Mouse (Mus musculus) forebrain, postnatal 0 days (tissue): ENCODE data around the gene Npas2. TPM values are rescaled to one million over a fixed set of nuclear protein-coding genes. Genes with fewer than 3 reads are reported as not detected.

Experiments used
- ATAC-seq: fragments of 200-750 bp; cut with Nextera tagmentation; 2 replicates; pipeline ENCODE4 v1.8.0; 2017; ENCODE audit warnings: mild to moderate bottlenecking, moderate library complexity
- DNase-seq: peaks from one replicate; pipeline ENCODE4 v3.0.0-alpha.2; 2015
- H3K27ac ChIP-seq: fragments of 300-500 bp; sonication (generic); 2 replicates; pipeline ENCODE4 v1.5.1; 2014; ENCODE audit warnings: low read depth, mild to moderate bottlenecking, antibody characterized with exemption, low read length, moderate library complexity, mixed read lengths
- H3K27me3 ChIP-seq: fragments of 300-500 bp; sonication (generic); 2 replicates; pipeline ENCODE4 v1.6.1; 2014; ENCODE audit warnings: mild to moderate bottlenecking, low read length, mixed read lengths; ENCODE audit not compliant: insufficient read depth
- H3K36me3 ChIP-seq: fragments of 300-500 bp; sonication (generic); 2 replicates; pipeline ENCODE4 v1.6.1; 2014; ENCODE audit warnings: mild to moderate bottlenecking, moderate library complexity; ENCODE audit not compliant: insufficient read depth
- H3K4me1 ChIP-seq: fragments of 300-500 bp; sonication (generic); 2 replicates; pipeline ENCODE4 v1.6.1; 2014; ENCODE audit warnings: antibody characterized with exemption; ENCODE audit not compliant: insufficient read depth
- H3K4me2 ChIP-seq: fragments of 300-500 bp; sonication (generic); 2 replicates; pipeline ENCODE4 v1.6.1; 2014; ENCODE audit warnings: low read depth, mild to moderate bottlenecking, moderate library complexity
- H3K4me3 ChIP-seq: fragments of 300-500 bp; sonication (generic); 2 replicates; pipeline ENCODE4 v1.5.1; 2014; ENCODE audit warnings: low read depth, low read length, mixed read lengths
- H3K9ac ChIP-seq: fragments of 300-500 bp; sonication (generic); 2 replicates; pipeline ENCODE4 v1.6.1; 2014; ENCODE audit warnings: mild to moderate bottlenecking
- H3K9me3 ChIP-seq: fragments of 300-500 bp; sonication (generic); 2 replicates; pipeline ENCODE4 v1.6.1; 2016; ENCODE audit warnings: low read length
- CTCF ChIP-seq: sonication (generic); IDR thresholded peaks from 2 replicates; pipeline ENCODE4 v1.5.1; 2016; ENCODE audit warnings: antibody characterized with exemption, control low read depth, low read depth
- WGBS: fragments of 180-500 bp; shearing (Covaris S2); extraction: QIAGEN DNeasy Blood & Tissue Kit; methylation state at CpG from one replicate; pipeline ENCODE4 v1.1.7; 2014; 5-methylcytosine and 5-hydroxymethylcytosine counted together
- polyA plus RNA-seq: library from polyadenylated mRNA; unstranded; fragments of >200 nt; fragmentation: Nextera tagmentation; extraction: Ambion mirVana; gene quantifications from 2 replicates; pipeline ENCODE4 v1.2.1, GENCODE M21; 2015
- total RNA-seq: library from RNA; depleted of rRNA; stranded (reverse); fragments of >200 nt; gene quantifications from 2 replicates; pipeline ENCODE4 v1.2.3, GENCODE M21; 2014

Npas2 gene
- total and polyA plus RNA-seq, 2 experiments from 2014 or later = 3.3 to 4.6 TPM

DNA sequence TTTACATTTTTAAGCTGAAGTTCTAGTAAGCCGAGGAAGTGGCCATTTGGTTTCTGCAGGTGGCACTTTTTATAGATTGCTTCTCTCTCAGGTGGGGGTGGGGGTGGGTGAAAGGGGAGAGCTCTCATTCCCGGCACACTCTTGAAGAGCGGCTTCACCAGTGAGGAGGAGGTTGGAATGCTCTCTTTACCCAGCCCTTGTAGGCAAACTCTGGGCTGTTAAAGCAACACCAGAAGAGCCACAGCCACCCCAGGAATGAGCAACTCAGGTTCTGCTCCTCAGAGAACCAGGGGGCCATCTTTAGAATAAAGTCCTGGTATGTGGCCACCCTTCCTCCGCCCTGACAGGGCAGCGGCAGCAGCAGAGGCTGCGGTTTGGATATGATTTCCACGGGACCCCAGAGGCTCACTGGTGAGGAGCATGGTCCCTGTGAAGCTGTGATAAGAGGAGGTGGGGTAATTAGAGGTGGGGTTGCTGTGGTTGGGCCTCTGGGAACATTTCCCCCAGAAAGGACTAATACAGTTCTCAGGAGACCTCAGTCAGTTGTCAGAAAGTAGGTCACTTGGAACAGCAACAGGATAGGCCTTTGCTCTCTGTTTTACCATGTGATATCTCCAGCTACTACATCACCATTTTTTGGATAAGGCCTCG is 199.8 kb downstream of the Npas2 start:
- Histone ChIP-seq H3K36me3 (peaks cover 9% of the 10 kb centered on the region), H3K4me2 (no peak overlapping the region), H3K4me1 (no peaks in the 10 kb centered on the region), H3K27ac (no peak overlapping the region), H3K9me3 (no peaks in the 10 kb centered on the region), H3K9ac (no peak overlapping the region), H3K27me3 (no peaks in the 10 kb centered on the region), H3K4me3 (no peak overlapping the region)
- ATAC-seq (no peak), DNase-seq (no peak)
- 86% methylated on average over 8 of the region's 8 CpGs for WGBS
- no peak for TF ChIP-seq CTCF

DNA sequence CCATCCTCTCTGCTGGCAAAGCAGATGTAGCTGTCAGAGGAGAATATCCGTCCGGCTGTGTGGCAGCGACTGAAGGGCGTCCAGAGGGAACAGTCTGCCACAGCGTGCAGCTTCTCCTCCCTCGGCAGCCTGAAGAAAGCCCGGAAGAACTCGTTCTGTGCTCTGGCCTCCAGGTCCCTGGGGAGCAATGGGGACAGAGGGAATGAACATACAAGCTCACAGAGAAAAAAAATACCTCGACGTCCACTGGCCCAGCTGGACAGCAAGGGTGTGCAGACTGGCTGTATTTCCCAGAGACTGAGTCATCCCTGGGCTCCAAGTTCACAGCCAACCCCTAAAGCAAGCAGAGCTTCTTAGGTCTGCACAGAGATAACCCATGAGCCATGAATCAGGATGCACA is 200.6 kb downstream of the Npas2 start:
- no peak for ATAC-seq
- H3K27me3 ChIP-seq = no peaks in the 10 kb centered on the region
- H3K4me1 ChIP-seq = no peaks in the 10 kb centered on the region
- DNase-seq = no peak
- H3K27ac ChIP-seq = no peak overlapping the region
- H3K36me3 ChIP-seq = peaks cover 8% of the 10 kb centered on the region; the same call in 1 of the 2 replicates
- H3K4me2 ChIP-seq = no peak overlapping the region
- H3K9me3 ChIP-seq = no peaks in the 10 kb centered on the region
- H3K9ac ChIP-seq = no peak overlapping the region
- no peak for TF ChIP-seq CTCF
- H3K4me3 ChIP-seq = no peak overlapping the region
- WGBS = 84% methylated on average over 10 of the region's 10 CpGs

DNA sequence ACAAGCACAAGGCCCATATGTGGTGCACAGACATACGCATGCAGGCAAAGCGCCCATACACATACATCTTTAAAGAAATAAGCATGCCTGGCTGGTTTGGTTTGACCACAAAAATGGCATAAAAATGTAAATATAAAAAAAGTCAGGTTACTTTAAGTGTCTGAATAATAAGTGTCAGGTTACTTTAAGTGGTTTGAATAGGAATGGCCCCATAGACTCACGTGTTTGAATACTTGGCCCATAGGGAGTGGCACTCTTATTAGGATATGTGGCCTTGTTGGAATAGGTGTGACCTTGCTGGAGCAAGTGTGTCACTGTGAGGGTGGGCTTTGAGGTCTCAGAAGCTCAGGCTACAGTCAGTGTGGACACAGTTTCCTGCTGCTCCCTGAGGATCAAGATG is 201.1 kb downstream of the Npas2 start:
- H3K36me3 ChIP-seq = peaks cover 3% of the 10 kb centered on the region; the same call in 1 of the 2 replicates
- WGBS = 83% methylated on average over 3 of the region's 3 CpGs
- no peak overlapping the region for H3K4me3 ChIP-seq
- DNase-seq (no peak), ATAC-seq (no peak)
- H3K4me1 ChIP-seq = no peaks in the 10 kb centered on the region
- TF ChIP-seq CTCF = no peak
- no peak overlapping the region for H3K27ac ChIP-seq
- H3K27me3 ChIP-seq = no peaks in the 10 kb centered on the region
- no peak overlapping the region for H3K4me2 ChIP-seq
- no peak overlapping the region for H3K9ac ChIP-seq
- no peaks in the 10 kb centered on the region for H3K9me3 ChIP-seq

DNA sequence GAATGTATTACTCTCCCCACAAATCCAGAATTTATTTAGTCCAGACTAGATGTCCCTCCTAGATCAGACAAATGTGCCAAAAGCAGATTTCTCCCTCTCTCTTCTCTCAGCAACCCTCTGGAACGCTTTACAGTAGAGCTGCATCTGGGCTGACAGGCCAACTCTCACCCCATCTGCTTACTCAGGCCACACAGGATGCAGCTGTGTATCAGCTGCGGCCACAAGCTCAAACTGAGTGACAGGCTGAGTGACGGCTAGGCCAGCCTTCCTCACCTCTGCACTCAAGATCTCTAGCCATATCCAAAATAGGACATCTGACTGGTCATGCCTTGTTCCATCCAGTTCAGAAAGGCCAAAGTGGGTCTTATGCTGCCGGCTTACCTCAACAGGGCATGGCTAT is 202.8 kb downstream of the Npas2 start:
- no peak for ATAC-seq
- Histone ChIP-seq H3K4me3 (no peak overlapping the region), H3K9ac (no peak overlapping the region), H3K27me3 (no peaks in the 10 kb centered on the region), H3K4me1 (no peaks in the 10 kb centered on the region), H3K27ac (no peak overlapping the region), H3K4me2 (no peak overlapping the region), H3K36me3 (peaks cover 3% of the 10 kb centered on the region; the same call in 1 of the 2 replicates), H3K9me3 (no peaks in the 10 kb centered on the region)
- TF ChIP-seq CTCF = no peak
- WGBS = 85% methylated on average over 4 of the region's 4 CpGs
- DNase-seq = no peak

DNA sequence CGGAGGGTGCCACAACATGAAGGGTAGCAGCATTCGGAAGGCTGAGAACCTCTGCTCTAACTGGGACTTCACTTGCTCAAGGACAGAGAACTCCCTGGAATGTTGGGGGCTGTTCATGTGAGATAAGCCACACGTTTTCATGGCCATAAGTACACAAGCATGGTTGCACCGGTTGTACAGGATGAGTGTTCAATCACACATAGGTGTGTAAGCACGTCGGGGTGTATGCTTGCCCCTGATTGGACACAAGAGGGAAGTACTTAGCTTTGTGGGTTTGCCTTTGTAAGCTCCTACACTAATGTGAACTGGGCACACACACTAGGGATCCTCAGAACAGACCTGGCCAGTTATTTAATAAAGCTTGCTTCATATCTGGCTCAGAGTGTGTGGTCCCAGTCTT is 204.8 kb downstream of the Npas2 start:
- no peak overlapping the region for H3K4me2 ChIP-seq
- 0 out of 2 replicates have a peak, but pooled peaks cover 4% of the 10 kb centered on the region for H3K36me3 ChIP-seq
- H3K9ac ChIP-seq = no peak overlapping the region
- 92% methylated on average over 6 of the region's 6 CpGs for WGBS
- no peaks in the 10 kb centered on the region for H3K4me1 ChIP-seq
- H3K27me3 ChIP-seq = no peaks in the 10 kb centered on the region
- no peak overlapping the region for H3K27ac ChIP-seq
- no peak overlapping the region for H3K4me3 ChIP-seq
- no peak for ATAC-seq
- no peaks in the 10 kb centered on the region for H3K9me3 ChIP-seq
- no peak for DNase-seq
- TF ChIP-seq CTCF = no peak

DNA sequence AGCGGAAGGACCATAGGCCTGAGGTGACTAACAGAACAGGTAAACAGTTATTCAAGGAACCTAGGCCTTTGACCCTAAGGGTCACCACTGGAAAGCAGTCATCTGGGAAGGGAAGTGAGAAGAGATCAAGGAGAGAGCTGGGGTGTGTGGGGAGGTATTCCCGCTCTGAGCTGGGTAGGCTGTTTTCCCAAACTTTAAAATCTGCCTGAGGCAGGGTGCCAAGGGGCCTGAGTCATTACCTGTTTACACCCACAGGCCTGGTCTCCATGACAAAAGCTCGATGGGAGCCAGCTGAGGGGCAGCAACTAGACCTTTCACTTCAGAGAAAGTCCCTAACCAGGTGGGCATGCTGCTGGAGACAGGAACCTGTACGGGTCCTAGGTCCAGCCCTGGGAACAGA is 205.7 kb downstream of the Npas2 start:
- Histone ChIP-seq H3K27me3 (no peaks in the 10 kb centered on the region), H3K9ac (no peak overlapping the region), H3K9me3 (no peaks in the 10 kb centered on the region), H3K4me1 (no peaks in the 10 kb centered on the region), H3K4me3 (no peak overlapping the region), H3K27ac (no peak overlapping the region), H3K4me2 (no peak overlapping the region), H3K36me3 (0 out of 2 replicates have a peak, but pooled peaks cover 4% of the 10 kb centered on the region)
- no peak for TF ChIP-seq CTCF
- 80% methylated on average over 4 of the region's 4 CpGs for WGBS
- no peak for ATAC-seq
- no peak for DNase-seq

DNA sequence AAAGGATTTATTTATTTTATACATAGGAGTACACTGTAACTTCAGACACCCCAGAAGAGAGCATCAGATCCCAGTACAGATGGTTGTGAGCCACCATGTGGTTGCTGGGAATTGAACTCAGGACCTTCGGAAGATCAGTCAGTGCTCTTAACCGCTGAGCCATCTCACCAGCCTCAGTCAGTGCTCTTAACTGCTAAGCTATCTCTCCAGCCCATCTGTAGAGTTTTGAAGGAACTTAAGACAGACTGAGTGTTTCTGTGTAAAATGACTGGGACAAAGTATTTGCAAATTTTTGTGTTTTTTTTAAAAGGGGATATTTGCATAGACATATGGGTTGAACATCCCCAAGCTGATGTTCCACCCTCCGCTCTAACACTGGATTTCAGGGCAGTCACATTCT is 206.6 kb downstream of the Npas2 start:
- Histone ChIP-seq H3K27ac (no peak overlapping the region), H3K4me2 (no peak overlapping the region), H3K36me3 (0 out of 2 replicates have a peak, but pooled peaks cover 4% of the 10 kb centered on the region), H3K4me1 (no peaks in the 10 kb centered on the region), H3K27me3 (no peaks in the 10 kb centered on the region), H3K9me3 (no peaks in the 10 kb centered on the region), H3K4me3 (no peak overlapping the region), H3K9ac (no peak overlapping the region)
- DNase-seq = no peak
- TF ChIP-seq CTCF = no peak
- no peak for ATAC-seq
- 91% methylated on average over 3 of the region's 3 CpGs for WGBS
